Mouse (Mus musculus) lung, embryonic 16.5 days (tissue): ENCODE measurements around the gene Nfkbiz. TPM values are rescaled to one million over a fixed set of nuclear protein-coding genes. Genes with fewer than 3 reads are reported as not detected.
"Not testable (repeated sequence)": the region's sequence is repeated elsewhere in the genome, so short reads cannot be mapped to it uniquely, and the experiment has no call there.

ENCODE experiments used
- ATAC-seq: fragments of 200-750 bp; cut with Nextera tagmentation; 2 replicates; pipeline ENCODE4 v1.8.0; 2017; ENCODE audit warnings: low read depth, mild to moderate bottlenecking, moderate library complexity
- H3K27ac ChIP-seq: fragments of 300-500 bp; sonication (generic); 2 replicates; pipeline ENCODE4 v1.5.1; 2014; ENCODE audit warnings: mild to moderate bottlenecking, control low read depth, low read length
- H3K27me3 ChIP-seq: fragments of 300-500 bp; sonication (generic); 2 replicates; pipeline ENCODE4 v1.6.1; 2014; ENCODE audit warnings: low read depth, low read length, mixed read lengths; ENCODE audit not compliant: control insufficient read depth, insufficient read depth
- H3K36me3 ChIP-seq: fragments of 300-500 bp; sonication (generic); 2 replicates; pipeline ENCODE4 v1.6.1; 2014; ENCODE audit warnings: low read length; ENCODE audit not compliant: control insufficient read depth, insufficient read depth
- H3K4me1 ChIP-seq: fragments of 300-500 bp; sonication (generic); replicated peaks from 2 replicates; pipeline ENCODE4 v1.6.1; 2014; ENCODE audit warnings: low read length, mixed read lengths; ENCODE audit not compliant: control insufficient read depth, insufficient read depth
- H3K4me2 ChIP-seq: fragments of 300-500 bp; sonication (generic); 2 replicates; pipeline ENCODE4 v1.6.1; 2014; ENCODE audit warnings: low read depth, low read length, control low read depth
- H3K4me3 ChIP-seq: fragments of 300-500 bp; sonication (generic); 2 replicates; pipeline ENCODE4 v1.5.1; 2014; ENCODE audit warnings: mild to moderate bottlenecking, low read length, control low read depth
- H3K9ac ChIP-seq: fragments of 300-500 bp; sonication (generic); 2 replicates; pipeline ENCODE4 v1.6.1; 2014; ENCODE audit warnings: low read length, control low read depth
- H3K9me3 ChIP-seq: fragments of 300-500 bp; sonication (generic); 2 replicates; pipeline ENCODE4 v1.6.1; 2016; ENCODE audit warnings: low read length; ENCODE audit not compliant: control insufficient read depth
- WGBS: fragments of 180-500 bp; shearing (Covaris S2); extraction: QIAGEN DNeasy Blood & Tissue Kit; methylation state at CpG from one replicate; pipeline ENCODE4 v1.1.7; 2014; 5-methylcytosine and 5-hydroxymethylcytosine counted together
- polyA plus RNA-seq: library from polyadenylated mRNA; unstranded; fragments of >200 nt; fragmentation: Nextera tagmentation; extraction: Ambion mirVana; gene quantifications from 2 replicates; pipeline ENCODE4 v1.2.1, GENCODE M21; 2015

The Nfkbiz gene
- 10.4 and 11.0 TPM in 2 replicates for polyA plus RNA-seq

GRCm38 (mm10) chr16:55838510-55839474, at the start of gene Nfkbiz:
Gene Nfkbiz, minus strand, starts transcription at chr16:55838899.
- Histone ChIP-seq H3K4me3 (peak within 1 kb of the TSS; percentile 71), H3K36me3 (no peaks in the 10 kb centered on the region; the same call in 1 of the 2 replicates), H3K27ac (peak within 1 kb of the TSS; percentile 96), H3K4me2 (peak within 1 kb of the TSS; percentile 84), H3K9me3 (no peaks in the 10 kb centered on the region), H3K9ac (peak within 1 kb of the TSS; percentile 90), H3K27me3 (no peaks in the 10 kb centered on the region), H3K4me1 (peaks cover 9% of the 10 kb centered on the region; the same call in 1 of the 2 replicates)
- ATAC-seq = peak; percentile 97
- WGBS = under 1% methylated on average over 40 of the region's 40 CpGs

GRCm38 (mm10) chr16:55887814-55888583, 49.3 kb upstream of the Nfkbiz start:
- H3K27me3 ChIP-seq = no peaks in the 10 kb centered on the region
- no peaks in the 10 kb centered on the region for H3K4me1 ChIP-seq
- WGBS = 58% methylated on average over 7 of the region's 7 CpGs
- H3K9ac ChIP-seq = no peak overlapping the region
- no peak overlapping the region for H3K27ac ChIP-seq
- no peaks in the 10 kb centered on the region for H3K9me3 ChIP-seq
- 0 out of 2 replicates have a peak, but pooled peaks have one; percentile 20 for ATAC-seq
- no peaks in the 10 kb centered on the region; the same call in 1 of the 2 replicates for H3K36me3 ChIP-seq
- no peak overlapping the region for H3K4me3 ChIP-seq
- H3K4me2 ChIP-seq = no peak overlapping the region

GRCm38 (mm10) chr16:55884246-55884645, 45.5 kb upstream of the Nfkbiz start:
- H3K4me2 ChIP-seq = no peak overlapping the region
- H3K27me3 ChIP-seq = no peaks in the 10 kb centered on the region
- WGBS = 85% methylated on average over 11 of the region's 11 CpGs
- ATAC-seq = no peak
- no peaks in the 10 kb centered on the region; the same call in 1 of the 2 replicates for H3K36me3 ChIP-seq
- no peak overlapping the region for H3K27ac ChIP-seq
- H3K4me1 ChIP-seq = no peaks in the 10 kb centered on the region
- no peak overlapping the region for H3K9ac ChIP-seq
- H3K9me3 ChIP-seq = no peaks in the 10 kb centered on the region
- H3K4me3 ChIP-seq = no peak overlapping the region

GRCm38 (mm10) chr16:55876025-55876424, 37.3 kb upstream of the Nfkbiz start:
- no peak overlapping the region for H3K27ac ChIP-seq
- 42% methylated on average over 6 of the region's 6 CpGs for WGBS
- H3K4me2 ChIP-seq = no peak overlapping the region
- H3K4me1 ChIP-seq = no peaks in the 10 kb centered on the region
- H3K9ac ChIP-seq = no peak overlapping the region
- H3K27me3 ChIP-seq = no peaks in the 10 kb centered on the region
- no peak for ATAC-seq
- no peaks in the 10 kb centered on the region for H3K9me3 ChIP-seq
- no peaks in the 10 kb centered on the region for H3K36me3 ChIP-seq
- H3K4me3 ChIP-seq = no peak overlapping the region

- H3K36me3 ChIP-seq = no peaks in the 10 kb centered on the region
- H3K4me3 ChIP-seq = no peak overlapping the region
- no peaks in the 10 kb centered on the region for H3K9me3 ChIP-seq
- 63% methylated on average over 4 of the region's 4 CpGs for WGBS
- no peaks in the 10 kb centered on the region for H3K4me1 ChIP-seq
- no peak overlapping the region for H3K9ac ChIP-seq
- no peak overlapping the region for H3K27ac ChIP-seq
- no peak for ATAC-seq
- H3K27me3 ChIP-seq = no peaks in the 10 kb centered on the region
- no peak overlapping the region for H3K4me2 ChIP-seq
These were observed 25.1 kb upstream of the Nfkbiz start for GRCm38 (mm10) chr16:55863832-55864231.

- no peak overlapping the region for H3K27ac ChIP-seq
- no peak overlapping the region for H3K4me2 ChIP-seq
- WGBS = 23% methylated on average over 7 of the region's 7 CpGs
- no peaks in the 10 kb centered on the region for H3K4me1 ChIP-seq
- no peaks in the 10 kb centered on the region for H3K27me3 ChIP-seq
- no peak overlapping the region for H3K9ac ChIP-seq
- no peaks in the 10 kb centered on the region for H3K9me3 ChIP-seq
- peak; percentile 43; the same call in 1 of the 2 replicates for ATAC-seq
- no peak overlapping the region for H3K4me3 ChIP-seq
- H3K36me3 ChIP-seq = no peaks in the 10 kb centered on the region
These were observed 24.6 kb upstream of the Nfkbiz start for GRCm38 (mm10) chr16:55863149-55863815.

- Histone ChIP-seq H3K27ac (no peak overlapping the region), H3K4me1 (no peaks in the 10 kb centered on the region), H3K9ac (no peak overlapping the region), H3K36me3 (no peaks in the 10 kb centered on the region; the same call in 1 of the 2 replicates), H3K9me3 (no peaks in the 10 kb centered on the region), H3K4me2 (no peak overlapping the region), H3K4me3 (no peak overlapping the region), H3K27me3 (no peaks in the 10 kb centered on the region)
- 77% methylated on average over 3 of the region's 3 CpGs for WGBS
- ATAC-seq = no peak
These were observed 22.4 kb upstream of the Nfkbiz start for GRCm38 (mm10) chr16:55861104-55861503.

GRCm38 (mm10) chr16:55859421-55859820, 20.7 kb upstream of the Nfkbiz start:
- not testable (repeated sequence) for H3K4me1 ChIP-seq, H3K4me2 ChIP-seq, H3K4me3 ChIP-seq, ATAC-seq, H3K27me3 ChIP-seq, H3K9ac ChIP-seq, H3K9me3 ChIP-seq, H3K36me3 ChIP-seq, H3K27ac ChIP-seq
- WGBS = 88% methylated on average over 4 of the region's 4 CpGs
